Mouse (Mus musculus) CD4-positive, CD25-positive, alpha-beta regulatory T cell, adult 2 months (primary cell): ENCODE results near the gene Hdac2.
A peak's percentile ranks its signal among the peaks of the same experiment; 100 is the strongest.

Experiments used
- DNase-seq: peaks from one replicate; pipeline ENCODE4 v3.0.0-alpha.2; 2012; ENCODE audit warnings: low read depth, low spot score

Gene Hdac2

DNA sequence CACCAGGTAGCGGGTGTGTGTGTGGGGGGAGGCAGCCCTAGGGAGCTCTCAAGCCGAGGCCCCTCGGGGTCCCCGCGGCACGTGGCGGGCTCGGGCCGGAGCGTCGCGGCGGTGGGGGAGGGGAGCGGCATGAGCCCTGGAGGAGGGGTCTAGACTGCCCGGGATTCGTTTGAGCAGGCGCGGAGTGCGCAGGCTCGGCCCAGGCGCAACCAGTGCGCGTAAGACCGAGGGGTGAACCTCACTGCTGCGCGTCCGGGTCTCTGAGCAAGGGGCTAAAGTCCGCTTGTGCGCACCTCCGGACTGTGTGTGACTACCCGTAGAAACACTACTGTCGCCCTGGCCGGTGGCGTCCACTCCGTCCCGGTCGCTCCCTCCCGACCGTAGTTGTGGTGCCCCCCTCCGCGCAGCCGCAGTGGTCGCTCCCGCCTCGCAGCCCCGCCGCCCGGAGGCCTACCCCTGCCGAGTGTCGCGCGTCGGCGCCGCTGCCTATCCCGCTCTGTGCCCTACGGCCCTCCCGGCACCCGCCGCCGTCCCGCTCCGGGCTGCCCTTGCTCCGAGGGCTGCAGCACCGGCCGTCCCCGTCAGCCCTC, at the start of gene Hdac2:
TSS of gene Hdac2 (plus strand) at position 459 of the 590 bp plus-strand sequence.
- DNase-seq, result peak; percentile 93

DNA sequence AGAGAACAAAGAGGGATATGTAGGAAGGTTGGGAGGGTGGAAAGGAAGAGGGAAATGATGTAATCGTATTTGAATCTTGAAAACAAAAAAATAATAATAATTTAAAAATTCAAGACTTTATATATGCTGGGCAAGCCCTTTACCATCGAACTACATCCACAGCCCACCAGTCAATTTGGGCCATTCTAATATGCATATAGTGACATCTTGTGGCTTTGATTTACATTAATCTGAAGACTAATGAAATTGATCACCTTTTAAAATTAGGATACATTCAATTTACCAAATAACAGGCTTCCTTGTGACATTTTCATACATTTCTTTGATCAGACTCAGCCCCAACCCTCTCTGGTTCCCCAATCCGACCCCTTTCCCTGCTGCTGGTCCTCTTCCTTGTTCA, 46.1 kb upstream of the Hdac2 start:
- no peak for DNase-seq

DNA sequence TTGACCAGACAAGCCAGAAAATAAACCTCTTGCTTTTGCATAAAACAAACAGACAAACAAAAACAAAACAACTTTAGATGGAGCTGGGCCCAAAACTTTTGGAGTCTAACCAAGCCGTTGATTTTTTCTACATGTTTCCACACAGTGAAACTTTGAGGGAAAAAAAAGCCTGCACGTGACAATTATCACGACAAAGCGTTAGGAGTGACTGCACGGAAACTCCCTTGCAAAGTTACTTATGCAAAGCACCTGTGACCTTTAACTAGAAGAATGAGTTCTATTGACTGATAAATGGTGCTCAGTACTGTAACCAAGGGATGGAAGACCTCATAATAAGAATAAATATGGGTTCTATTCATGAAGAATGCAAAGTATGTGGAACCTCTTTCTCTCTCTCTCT, 38.5 kb upstream of the Hdac2 start:
- peak; percentile 59 for DNase-seq

DNA sequence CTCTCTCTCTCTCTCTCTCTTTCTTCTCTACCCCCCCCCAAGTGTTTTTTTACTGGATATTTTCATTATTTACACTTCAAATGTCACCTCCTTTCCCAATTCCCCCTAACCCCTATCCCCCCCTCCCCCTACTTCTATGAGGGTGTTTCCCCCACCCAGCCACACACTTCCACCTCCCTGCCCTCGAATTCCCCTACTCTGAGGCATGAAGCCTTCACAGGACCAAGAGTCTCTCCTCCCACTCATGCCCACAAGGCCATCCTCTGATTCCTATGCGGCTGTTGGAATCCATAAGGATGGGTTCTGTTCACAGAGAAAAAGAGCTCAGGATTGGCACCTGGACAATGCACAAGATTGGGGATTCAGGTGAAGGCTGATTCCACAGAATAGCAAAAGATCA, 38.1 kb upstream of the Hdac2 start:
- DNase-seq, result peak; percentile 42

DNA sequence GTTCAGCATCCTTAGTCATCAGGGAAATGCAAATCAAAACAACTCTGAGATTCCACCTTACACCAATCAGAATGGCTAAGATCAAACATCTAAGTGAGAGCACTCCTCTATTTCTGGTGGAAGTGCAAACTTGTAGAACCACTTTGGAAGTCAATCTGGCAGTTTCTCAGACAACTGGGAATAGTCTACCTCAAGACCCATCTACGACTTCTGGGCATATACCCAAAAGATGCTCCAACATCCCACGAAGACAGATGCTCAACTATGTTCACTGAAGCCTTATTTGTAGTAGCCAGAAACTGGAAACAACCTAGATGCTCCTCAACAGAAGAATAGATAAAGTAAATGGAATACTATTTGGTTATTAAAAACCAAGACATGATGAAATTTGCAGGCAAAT, 22.6 kb upstream of the Hdac2 start:
- DNase-seq, result no peak

DNA sequence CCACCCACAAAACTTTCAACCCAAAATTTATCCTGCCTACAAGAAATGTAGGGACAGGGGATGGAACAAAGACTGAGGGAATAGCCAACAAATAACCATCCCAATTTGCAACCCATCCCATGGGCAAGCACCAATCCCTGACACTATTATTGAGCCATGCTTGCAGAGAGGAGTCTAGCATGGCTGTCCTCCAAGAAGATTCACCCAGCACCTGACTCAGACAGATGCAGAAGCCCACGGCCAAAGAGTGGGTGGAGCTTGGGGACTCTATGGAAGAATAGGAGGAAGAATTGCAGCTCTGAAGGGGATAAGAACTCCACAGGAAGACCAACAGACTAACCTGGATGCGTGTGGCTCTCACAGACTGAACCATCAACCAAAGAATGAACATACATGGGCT, 21.7 kb upstream of the Hdac2 start:
- DNase-seq, result no peak

DNA sequence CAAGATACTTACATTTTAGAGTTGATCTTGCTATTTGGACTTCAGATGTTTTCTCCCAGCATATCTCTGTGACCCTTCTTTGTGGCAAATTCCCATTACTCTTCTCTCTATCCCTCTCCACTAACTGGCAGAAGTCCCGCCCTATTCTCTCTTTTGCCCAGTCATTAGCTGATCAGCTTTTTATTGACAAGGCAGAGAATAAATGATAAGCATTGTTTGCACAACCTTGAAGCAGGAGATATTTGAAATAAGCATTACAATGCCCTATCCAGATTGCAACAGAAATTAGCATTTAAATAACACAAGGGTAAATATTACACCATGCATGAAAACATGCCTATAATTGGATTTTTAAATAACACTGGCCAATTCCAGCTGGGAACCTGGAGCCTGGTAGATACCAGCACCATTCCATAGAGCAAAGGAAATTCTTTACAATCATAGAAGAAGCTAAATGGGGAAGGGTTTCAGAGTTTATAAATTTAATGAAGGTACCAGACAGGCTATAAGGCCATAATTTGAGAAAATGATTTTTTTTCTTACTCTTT, 14.7 kb upstream of the Hdac2 start:
- no peak for DNase-seq

DNA sequence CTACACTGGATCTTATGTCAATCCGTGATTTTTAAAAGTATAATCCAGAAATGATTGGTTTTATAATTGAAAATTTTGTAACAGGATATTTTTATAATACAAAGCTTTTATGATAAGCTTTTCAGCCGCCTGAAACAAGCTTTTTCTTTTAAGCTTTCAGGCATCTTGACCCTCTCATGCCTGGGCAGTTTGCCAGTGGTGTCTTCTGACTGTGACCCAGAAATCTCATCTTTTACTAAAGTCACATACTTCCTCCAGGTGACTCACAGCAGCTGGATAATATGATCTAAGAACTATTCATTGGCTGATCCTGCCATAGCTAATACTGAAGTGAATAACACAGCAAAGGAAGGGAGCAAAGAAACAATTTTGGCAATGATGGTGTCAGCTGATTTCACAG, 9.9 kb upstream of the Hdac2 start:
- no peak for DNase-seq

DNA sequence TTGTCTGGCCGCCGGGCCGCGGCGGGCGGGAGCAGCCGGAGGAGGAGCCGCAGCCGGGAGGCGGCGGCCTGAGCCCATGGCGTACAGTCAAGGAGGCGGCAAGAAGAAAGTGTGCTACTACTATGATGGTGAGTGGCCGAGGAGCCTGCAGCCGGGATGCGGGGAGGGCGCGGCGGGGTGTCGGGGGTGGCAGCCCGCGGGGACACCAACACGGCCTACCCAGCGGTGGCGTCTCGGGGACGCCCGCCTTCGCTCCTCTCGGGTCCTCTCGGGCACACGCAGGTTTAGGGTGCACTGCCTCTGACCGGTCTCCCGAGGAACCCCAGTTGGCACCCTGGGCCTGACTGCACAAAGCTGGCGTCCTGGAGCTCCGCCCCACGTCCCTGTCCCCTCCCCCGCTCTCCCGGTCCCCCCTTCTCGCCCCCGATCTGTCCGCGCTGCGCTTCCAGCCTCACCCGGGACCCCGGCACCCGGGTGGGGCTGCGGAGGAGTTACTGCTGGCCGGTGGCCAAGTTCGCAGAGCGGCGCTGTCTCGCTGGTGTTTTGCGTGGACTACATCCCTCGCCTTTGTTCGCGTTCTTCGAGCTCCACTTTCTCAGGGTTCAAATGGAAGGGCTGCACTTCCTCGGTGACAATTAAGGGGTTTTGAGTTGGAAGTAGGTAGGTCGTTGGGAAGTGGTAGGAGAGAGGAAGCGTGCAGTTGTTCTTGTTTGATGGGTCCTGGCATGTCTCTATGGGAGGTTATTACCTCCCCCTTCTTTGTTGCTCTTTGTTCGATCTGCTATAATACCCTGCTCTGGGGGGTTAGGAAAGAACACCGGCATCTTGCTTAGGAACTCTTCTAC, 554 bp downstream of the Hdac2 start:
- peak; percentile 72 for DNase-seq

DNA sequence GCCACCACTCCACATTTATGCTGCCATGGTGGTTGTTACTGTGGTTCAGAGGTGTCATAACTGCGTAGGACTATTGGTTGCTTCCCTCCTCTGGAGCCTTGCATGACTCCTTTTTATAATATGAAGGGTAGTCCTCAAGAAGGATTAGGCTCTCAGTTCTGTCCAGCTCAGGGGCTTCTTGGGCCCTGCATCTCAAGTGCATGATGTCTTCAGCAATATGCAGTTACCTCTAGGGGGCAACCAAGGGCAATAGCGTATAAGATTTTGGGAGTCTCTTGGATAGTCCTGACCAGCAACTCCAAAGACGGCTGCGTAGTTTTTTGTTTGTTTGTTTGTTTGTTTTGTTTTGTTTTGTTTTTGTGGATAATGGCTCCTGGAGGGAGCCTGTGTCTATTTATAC, 7.5 kb downstream of the Hdac2 start:
- DNase-seq, result peak; percentile 7

DNA sequence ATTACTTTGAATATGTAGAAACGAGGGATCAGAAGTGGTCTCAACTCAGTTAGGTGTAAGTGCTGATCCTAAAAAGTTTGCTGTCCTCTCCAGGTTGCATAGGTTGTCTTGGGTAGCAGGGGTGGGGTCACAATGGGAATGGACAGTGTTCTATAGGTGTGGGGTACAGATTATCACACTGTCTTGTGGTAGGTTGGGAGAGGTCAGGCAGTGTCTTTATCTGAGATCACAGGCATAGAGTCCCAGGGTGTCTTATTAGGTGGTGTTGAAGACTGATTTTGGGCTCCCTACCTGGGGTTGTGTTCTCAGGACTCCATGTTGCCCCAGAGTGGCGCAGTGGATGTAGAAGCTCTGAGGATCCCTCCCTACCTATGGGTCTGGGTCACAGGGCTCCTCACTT, 17.8 kb downstream of the Hdac2 start:
- no peak for DNase-seq

DNA sequence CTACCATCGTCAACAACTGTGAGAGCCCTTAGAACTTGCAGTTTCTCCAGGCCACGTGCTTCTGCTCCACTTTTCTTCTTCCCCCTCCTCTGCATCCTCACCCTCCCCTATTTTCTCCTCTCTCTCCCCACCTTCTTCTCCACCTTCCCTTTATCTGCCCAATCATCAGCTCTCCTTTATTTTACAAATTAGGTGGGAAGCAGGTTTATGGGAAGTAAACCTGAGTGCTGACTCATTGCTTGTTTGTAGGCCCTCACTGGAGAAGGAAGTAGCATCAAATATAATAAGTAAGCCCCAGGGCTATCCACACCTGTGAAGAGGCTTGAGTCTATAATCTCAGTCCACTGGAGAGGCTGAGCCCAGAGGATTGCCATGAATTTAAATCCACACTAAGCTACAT, 26.5 kb downstream of the Hdac2 start:
- no peak for DNase-seq

DNA sequence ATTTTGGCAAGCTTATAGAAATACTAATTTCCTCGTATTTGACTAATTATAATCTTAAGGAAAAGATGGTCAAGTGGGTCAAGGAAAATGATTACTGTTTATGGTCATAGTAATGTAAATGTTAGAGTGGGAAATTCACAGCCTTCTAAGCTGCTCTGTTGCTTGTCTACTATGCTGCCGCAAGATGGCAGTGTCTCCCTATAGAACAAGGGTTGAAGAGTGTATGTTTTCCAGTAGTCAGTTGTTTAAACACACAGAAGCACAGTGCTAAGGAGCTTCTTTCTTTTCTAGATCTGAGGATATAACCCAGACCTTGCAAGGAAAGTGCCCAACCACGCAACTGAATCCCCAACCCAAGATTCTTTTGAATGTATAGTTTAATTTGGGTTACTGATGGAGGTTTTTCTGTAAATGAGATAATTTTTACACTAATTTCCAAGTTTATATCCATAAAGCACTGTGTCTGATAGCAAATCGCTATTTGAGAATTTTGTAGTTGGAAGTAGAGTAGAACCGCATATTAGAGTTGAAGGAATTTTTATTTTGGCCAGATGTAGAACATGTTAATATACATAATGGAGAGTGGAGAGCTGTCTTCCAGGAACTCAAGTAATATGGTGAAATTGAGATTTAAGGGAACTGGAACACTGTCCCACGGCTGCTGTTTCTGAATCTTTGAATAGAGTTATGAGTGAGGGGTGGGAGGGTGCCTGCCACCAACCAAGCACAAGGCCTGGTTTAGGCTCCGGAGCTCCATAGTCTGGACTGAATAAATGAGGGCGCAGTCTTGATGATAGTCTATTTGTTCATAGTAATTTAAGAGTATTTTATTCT, 40.1 kb downstream of the Hdac2 start:
- DNase-seq, result peak; percentile 77

DNA sequence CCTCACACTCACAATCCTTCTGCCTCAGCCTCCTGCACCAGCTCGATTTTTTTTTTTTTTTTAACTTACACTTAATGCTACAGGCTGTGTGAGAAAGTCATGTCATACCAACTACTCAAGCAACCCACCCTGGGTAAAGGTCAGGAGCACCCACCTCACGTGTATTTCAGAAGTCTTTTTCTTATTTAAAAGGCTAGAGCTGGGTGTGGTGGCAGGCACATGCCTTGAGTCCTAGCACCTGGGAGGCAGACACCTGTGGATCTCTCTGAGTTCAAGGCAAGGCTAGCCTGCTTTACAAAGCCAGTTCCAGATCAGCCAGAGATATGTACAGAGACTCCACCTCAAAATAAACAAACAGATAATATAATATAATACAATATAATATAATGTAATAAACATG, 41.4 kb downstream of the Hdac2 start:
- DNase-seq, result no peak

DNA sequence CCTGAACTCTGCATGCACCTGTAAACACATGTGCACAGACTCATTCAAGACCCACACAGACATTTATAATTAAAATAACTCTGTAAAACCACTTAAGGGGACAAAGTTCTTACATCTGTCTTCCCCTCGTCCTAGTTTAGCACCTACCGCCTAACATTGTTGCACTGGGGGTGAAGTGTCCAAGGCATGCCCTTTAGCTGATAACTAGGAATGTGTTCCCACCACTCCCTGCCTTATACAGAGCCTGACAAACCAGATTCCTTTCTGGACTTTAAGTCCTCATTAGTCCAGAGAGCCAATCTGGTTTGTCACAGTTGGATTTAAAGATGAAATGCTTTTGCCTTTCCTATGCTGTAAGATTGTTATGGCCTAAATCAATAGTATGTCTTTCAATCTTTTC, 41.9 kb downstream of the Hdac2 start:
- DNase-seq, result no peak

DNA sequence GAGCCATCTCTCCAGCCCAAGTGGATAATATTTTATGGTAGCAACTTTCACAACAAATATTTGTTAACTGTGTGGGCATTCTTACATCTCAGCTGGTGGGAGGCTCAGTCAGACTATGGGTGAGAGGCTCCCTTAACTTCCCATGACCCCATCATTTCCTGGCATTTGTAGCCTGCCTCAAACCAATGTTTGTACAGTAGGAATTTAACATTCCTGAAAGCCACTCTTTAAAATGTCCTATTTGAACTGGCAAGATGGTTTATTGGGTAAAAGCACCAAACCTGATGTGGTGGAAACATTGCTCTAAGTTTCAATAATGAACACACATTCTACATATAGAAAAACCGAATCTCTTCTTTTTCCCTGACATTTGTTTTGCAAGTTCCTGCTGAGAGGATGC, 50.0 kb downstream of the Hdac2 start:
- no peak for DNase-seq

DNA sequence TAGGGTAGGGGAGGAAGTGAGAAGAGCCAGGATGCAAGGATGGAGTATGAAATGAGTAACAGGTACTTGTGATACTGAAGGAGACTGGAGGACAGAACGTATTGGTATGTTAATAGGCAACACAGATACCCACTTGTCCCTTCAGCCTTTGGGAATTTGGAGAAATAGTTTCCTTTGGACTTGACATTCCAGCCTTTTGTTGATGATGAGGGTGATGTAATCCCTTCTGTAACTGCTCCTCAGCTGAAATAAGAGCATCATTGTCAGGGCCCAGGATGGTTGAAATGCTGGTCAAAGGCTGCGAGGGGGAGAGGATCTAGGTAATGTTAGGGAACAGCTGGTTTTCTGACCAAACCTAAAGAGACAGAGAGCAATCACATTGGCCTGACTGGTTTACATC, 54.3 kb downstream of the Hdac2 start:
- no peak for DNase-seq

DNA sequence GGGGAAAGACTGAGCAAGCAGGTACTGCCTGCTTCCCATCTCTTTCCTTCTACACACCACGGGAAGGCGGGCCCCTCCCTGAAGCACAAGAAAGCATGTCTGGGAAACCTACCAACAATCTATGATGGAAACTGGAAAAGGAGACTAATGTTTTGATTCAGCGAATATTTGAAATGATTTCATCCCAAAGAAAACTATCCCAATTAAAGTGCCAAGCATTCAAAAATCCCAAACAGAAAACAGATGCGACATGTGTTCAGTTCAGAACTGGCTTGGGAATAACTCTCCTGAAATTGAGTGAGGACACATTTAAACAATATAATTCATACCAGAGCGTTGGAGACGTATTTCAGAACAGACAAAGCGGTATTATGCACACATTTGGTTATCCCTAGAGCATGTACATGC, 60.8 kb downstream of the Hdac2 start:
- no peak for DNase-seq

DNA sequence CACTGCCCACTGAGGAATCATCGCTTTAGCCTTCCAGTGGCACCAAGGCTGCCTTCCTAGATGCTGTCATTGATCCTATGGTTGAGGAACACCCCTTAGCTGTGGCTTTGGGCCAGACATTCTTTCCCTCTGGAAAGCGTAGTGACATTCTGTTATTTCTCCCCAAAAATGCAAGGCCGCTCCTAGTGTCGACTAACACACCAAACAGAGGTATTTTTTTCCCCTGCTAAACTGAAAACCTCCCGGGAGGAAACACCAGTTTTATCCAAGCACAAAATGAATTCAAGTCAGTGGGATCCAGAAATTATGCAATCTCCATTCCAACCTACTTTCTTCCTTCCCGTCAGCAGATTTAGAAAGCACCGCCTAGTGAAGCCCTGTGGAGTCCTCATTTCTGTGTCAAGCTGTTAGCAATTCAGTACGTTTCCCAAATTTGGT, 73.3 kb downstream of the Hdac2 start:
- DNase-seq, result no peak
